Mouse (Mus musculus) MEL (cell line): ENCODE data around the gene Srsf7. TPM values are rescaled to one million over a fixed set of nuclear protein-coding genes. Genes with fewer than 3 reads are reported as not detected.

Experiments used
- DNase-seq: peaks from one replicate; pipeline ENCODE4 v3.0.0; 2011; ENCODE audit warnings: low read depth, low spot score
- H3K27ac ChIP-seq: 2 replicates; pipeline ENCODE4 v1.5.1; 2012; ENCODE audit warnings: low read depth, mild to moderate bottlenecking, control low read depth, low read length, moderate library complexity; ENCODE audit not compliant: control insufficient read depth
- H3K27me3 ChIP-seq, 2 experiments: fragments of 150-350 bp in 1 of 2; sonication (generic) in 1 of 2; 2 replicates each; pipeline ENCODE4 v1.6.1; 2012; ENCODE audit warnings: low read length in 2 of 2, mild to moderate bottlenecking in 2 of 2, improper control_type of control experiment in 1 of 2, moderate library complexity in 1 of 2; ENCODE audit not compliant: insufficient read depth in 2 of 2, control insufficient read depth in 1 of 2
- H3K36me3 ChIP-seq, 2 experiments: 2 replicates each; pipeline ENCODE4 v1.6.1; 2012 to 2014; ENCODE audit warnings: low read length in 2 of 2, improper control_type of control experiment in 1 of 2, inconsistent platforms in 1 of 2, mild to moderate bottlenecking in 1 of 2; ENCODE audit not compliant: insufficient read depth in 2 of 2, control insufficient read depth in 1 of 2
- H3K4me1 ChIP-seq, 2 experiments: fragments of 150-350 bp in 1 of 2; sonication (generic) in 1 of 2; 2 replicates each; pipeline ENCODE4 v1.6.1; 2012; ENCODE audit warnings: low read length in 2 of 2, improper control_type of control experiment in 1 of 2, mild to moderate bottlenecking in 1 of 2; ENCODE audit not compliant: insufficient read depth in 2 of 2, control insufficient read depth in 1 of 2
- H3K4me3 ChIP-seq, 2 experiments: fragments of 150-350 bp in 1 of 2; sonication (generic) in 1 of 2; 2 replicates each; pipeline ENCODE4 v1.5.1; 2012; ENCODE audit warnings: low read depth in 2 of 2, low read length in 2 of 2, mild to moderate bottlenecking in 2 of 2, moderate library complexity in 2 of 2, control low read depth in 1 of 2, improper control_type of control experiment in 1 of 2; ENCODE audit not compliant: control insufficient read depth in 1 of 2, insufficient read depth in 1 of 2
- H3K79me2 ChIP-seq: 2 replicates; pipeline ENCODE4 v1.6.1; 2012; ENCODE audit warnings: mild to moderate bottlenecking, low read length, moderate library complexity; ENCODE audit not compliant: control insufficient read depth, poor library complexity, insufficient read depth
- H3K9ac ChIP-seq: 2 replicates; pipeline ENCODE4 v1.6.1; 2012; ENCODE audit warnings: low read depth, mild to moderate bottlenecking, control low read depth, low read length, moderate library complexity; ENCODE audit not compliant: control insufficient read depth, poor library complexity, severe bottlenecking
- H3K9me3 ChIP-seq: fragments of 150-350 bp; sonication (generic); replicated peaks from 2 replicates; pipeline ENCODE4 v1.6.1; 2012; ENCODE audit warnings: mild to moderate bottlenecking, low read length, improper control_type of control experiment, moderate library complexity; ENCODE audit not compliant: insufficient read depth
- CTCF ChIP-seq, 3 experiments: IDR thresholded peaks in 2 of 3; conservative IDR thresholded peaks in 1 of 3; 2 replicates each; pipeline ENCODE4 v1.5.1; 2011 to 2012; ENCODE audit warnings: low read length in 3 of 3, low read depth in 2 of 3, mild to moderate bottlenecking in 2 of 3, improper control_type of control experiment in 1 of 3, inconsistent platforms in 1 of 3, mixed read lengths in 1 of 3, moderate library complexity in 1 of 3; ENCODE audit not compliant: control insufficient read depth in 1 of 3, insufficient read depth in 1 of 3, poor library complexity in 1 of 3, severe bottlenecking in 1 of 3
- E2F4 ChIP-seq: IDR thresholded peaks from 2 replicates; pipeline ENCODE4 v1.6.1; 2011; ENCODE audit warnings: low read depth, low read length, improper control_type of control experiment, borderline replicate concordance
- EP300 ChIP-seq, 2 experiments: IDR thresholded peaks; 2 replicates each; pipeline ENCODE4 v1.6.1; 2011; ENCODE audit warnings: improper control_type of control experiment in 2 of 2, low read length in 2 of 2, low read depth in 1 of 2, mild to moderate bottlenecking in 1 of 2
- HCFC1 ChIP-seq: IDR thresholded peaks from 2 replicates; pipeline ENCODE4 v1.6.1; 2012; ENCODE audit warnings: low read depth, mild to moderate bottlenecking, inconsistent platforms, low read length, improper control_type of control experiment, moderate library complexity
- JUND ChIP-seq: IDR thresholded peaks from 2 replicates; pipeline ENCODE4 v1.6.1; 2011; ENCODE audit warnings: low read depth, mild to moderate bottlenecking, improper control_type of control experiment, low read length
- MAFK ChIP-seq: IDR thresholded peaks from 2 replicates; pipeline ENCODE4 v1.6.1; 2011; ENCODE audit warnings: low read depth, mild to moderate bottlenecking, low read length, improper control_type of control experiment, borderline replicate concordance
- MAX ChIP-seq: IDR thresholded peaks from 2 replicates; pipeline ENCODE4 v1.6.1; 2011; ENCODE audit warnings: low read length, improper control_type of control experiment
- MAZ ChIP-seq: IDR thresholded peaks from 2 replicates; pipeline ENCODE4 v1.6.1; 2012; ENCODE audit warnings: low read depth, mild to moderate bottlenecking, inconsistent platforms, low read length, improper control_type of control experiment
- NRF1 ChIP-seq: IDR thresholded peaks from 2 replicates; pipeline ENCODE4 v1.6.1; 2014; ENCODE audit warnings: low read depth, mild to moderate bottlenecking, inconsistent platforms, low read length, improper control_type of control experiment, moderate library complexity; ENCODE audit not compliant: poor library complexity, insufficient read depth, severe bottlenecking
- POLR2AphosphoS2 ChIP-seq: IDR thresholded peaks from 2 replicates; pipeline ENCODE4 v1.6.1; 2011; ENCODE audit warnings: low read length, improper control_type of control experiment
- SIN3A ChIP-seq: IDR thresholded peaks from 2 replicates; pipeline ENCODE4 v1.6.1; 2012; ENCODE audit warnings: low read length, improper control_type of control experiment, inconsistent platforms
- USF2 ChIP-seq, 2 experiments: IDR thresholded peaks; 2 replicates each; pipeline ENCODE4 v1.6.1; 2011 to 2012; ENCODE audit warnings: improper control_type of control experiment in 2 of 2, low read length in 2 of 2, borderline replicate concordance in 1 of 2, inconsistent platforms in 1 of 2, low read depth in 1 of 2, mild to moderate bottlenecking in 1 of 2; ENCODE audit not compliant: insufficient read depth in 1 of 2
- ZC3H11A ChIP-seq: IDR thresholded peaks from 2 replicates; pipeline ENCODE4 v1.6.1; 2012; ENCODE audit warnings: low read depth, mild to moderate bottlenecking, inconsistent platforms, low read length, improper control_type of control experiment
- ZKSCAN1 ChIP-seq: IDR thresholded peaks from 2 replicates; pipeline ENCODE4 v1.6.1; 2012; ENCODE audit warnings: low read depth, mild to moderate bottlenecking, inconsistent platforms, low read length, improper control_type of control experiment, moderate library complexity
- ZNF384 ChIP-seq: IDR thresholded peaks from 2 replicates; pipeline ENCODE4 v1.6.1; 2012; ENCODE audit warnings: low read depth, mild to moderate bottlenecking, inconsistent platforms, low read length, improper control_type of control experiment
- polyA plus RNA-seq, 2 experiments: library from polyadenylated mRNA; stranded (reverse) in 1 of 2; unstranded in 1 of 2; fragments of >175 nt in 1 of 2; fragments of >200 nt in 1 of 2; gene quantifications; 2 replicates each; pipeline versions ENCODE4 v1.2.1 to v1.2.4; 2012; ENCODE audit warnings: low replicate concordance in 2 of 2, low read depth in 1 of 2; ENCODE audit not compliant: insufficient read length in 2 of 2, insufficient read depth in 1 of 2, missing spikeins in 1 of 2
- total RNA-seq: library from RNA; depleted of rRNA; stranded (reverse); fragments of 300-350 nt; gene quantifications from 2 replicates; pipeline ENCODE4 v1.2.3, GENCODE M21; 2012

Srsf7 gene
- total and polyA plus RNA-seq, 3 experiments: 399 to 425 TPM; not detected in 1

- TF ChIP-seq ZC3H11A (no peak), ZKSCAN1 (no peak), HCFC1 (no peak), E2F4 (no peak), ZNF384 (no peak), EP300 (IDR thresholded peaks at IDR 0.05; ENCODE audit: low read depth in 1 of 2, low read length in 2 of 2) (no peak), SIN3A (no peak)
- Histone ChIP-seq H3K9ac (no peak overlapping the region), H3K27me3 (peaks cover 0 to 6% of the 10 kb centered on the region in 2 experiments; a peak in 3 of 4 replicates), H3K36me3 (no peaks in the 10 kb centered on the region), H3K79me2 (no peaks in the 10 kb centered on the region), H3K9me3 (no peaks in the 10 kb centered on the region), H3K4me1 (no peaks in the 10 kb centered on the region), H3K4me3 (no peak overlapping the region), H3K27ac (no peak overlapping the region)
- no peak for DNase-seq
These were observed 41.4 kb downstream of the Srsf7 start for GRCm38 (mm10) chr17:80165741-80166140.

DNA sequence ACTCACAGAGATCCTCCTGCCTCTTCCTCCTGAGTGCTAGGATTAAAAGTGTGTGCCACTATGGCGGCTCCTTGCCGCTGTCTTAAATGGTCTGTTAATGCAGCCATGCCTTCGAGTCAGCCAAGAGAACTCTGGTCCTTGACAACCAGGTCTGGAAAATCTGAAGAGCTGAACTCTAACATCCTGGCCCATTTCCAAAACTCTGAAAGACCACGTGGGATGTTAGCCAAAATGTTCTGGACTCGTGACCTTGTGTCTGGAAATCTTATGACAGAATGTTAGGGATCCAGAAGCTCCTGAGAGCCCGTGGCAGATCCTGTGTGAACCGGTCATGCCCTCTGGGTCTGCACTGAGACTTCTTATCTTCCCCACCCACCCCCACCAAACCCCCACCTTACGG lies 43.1 kb downstream of the Srsf7 start:
- no peak for TF ChIP-seq E2F4
- TF ChIP-seq MAFK: no peak
- TF ChIP-seq NRF1: no peak
- TF ChIP-seq USF2 (IDR thresholded peaks at IDR 0.05; ENCODE audit: borderline replicate concordance in 1 of 2, insufficient read depth in 1 of 2, low read depth in 1 of 2, low read length in 2 of 2): no peak
- TF ChIP-seq MAX: no peak
- no peak for TF ChIP-seq POLR2AphosphoS2
- no peak for TF ChIP-seq MAZ
- no peak for TF ChIP-seq HCFC1
- no peak for TF ChIP-seq CTCF (IDR thresholded peaks at IDR 0.05 in 2 of 3, conservative IDR thresholded peaks at IDR 0.05 in 1 of 3; ENCODE audit: control insufficient read depth in 1 of 3, insufficient read depth in 1 of 3, low read depth in 2 of 3, low read length in 3 of 3, poor library complexity in 1 of 3, severe bottlenecking in 1 of 3)
- TF ChIP-seq EP300 (IDR thresholded peaks at IDR 0.05; ENCODE audit: low read depth in 1 of 2, low read length in 2 of 2): no peak
- no peak for TF ChIP-seq ZKSCAN1
- TF ChIP-seq JUND: no peak
- no peak for TF ChIP-seq SIN3A
- Histone ChIP-seq H3K36me3 (no peaks in the 10 kb centered on the region), H3K9ac (no peak overlapping the region)

More for the DNA sequence above, 43.1 kb downstream of the Srsf7 start:
- DNase-seq: no peak
- no peak overlapping the region for H3K27ac ChIP-seq
- no peaks in the 10 kb centered on the region for H3K79me2 ChIP-seq
- peaks cover 0 to 6% of the 10 kb centered on the region in 2 experiments; a peak in 3 of 4 replicates for H3K27me3 ChIP-seq
- no peaks in the 10 kb centered on the region for H3K9me3 ChIP-seq
- no peak overlapping the region for H3K4me3 ChIP-seq
- no peaks in the 10 kb centered on the region for H3K4me1 ChIP-seq
